Mouse (Mus musculus) monocyte, adult 5-6 weeks (primary cell): ENCODE results near the gene Ube4b. TPM values are rescaled to one million over a fixed set of nuclear protein-coding genes. Genes with fewer than 3 reads are reported as not detected.
"Not testable (repeated sequence)": the region's sequence is repeated elsewhere in the genome, so short reads cannot be mapped to it uniquely, and the experiment has no call there.

Experiments
- ATAC-seq: fragments of 153-309, 156-312 bp; replicated peaks from 2 replicates; pipeline ENCODE4 v1.8.0; 2017; ENCODE audit warnings: mild to moderate bottlenecking; ENCODE audit not compliant: low TSS enrichment, insufficient number of reproducible peaks, severe bottlenecking, poor library complexity, low FRiP score
- total RNA-seq: library from RNA; stranded (forward); fragments of 200-1000, 200-491, 200-594 nt; gene quantifications from 3 replicates; pipeline ENCODE4 v1.2.3, GENCODE M21; 2017

Gene Ube4b
- total RNA-seq, 1 experiment from 2014 or later, result 20.9 TPM

GRCm38 (mm10) chr4:149444465-149444864, 17.9 kb upstream of the Ube4b start:
- ATAC-seq, result no peak

- no peak for ATAC-seq
Observed at GRCm38 (mm10) chr4:149442436-149442835, 15.9 kb upstream of the Ube4b start.

GRCm38 (mm10) chr4:149440576-149440975, 14.0 kb upstream of the Ube4b start:
- ATAC-seq, result no peak

GRCm38 (mm10) chr4:149431887-149432286, 5.3 kb upstream of the Ube4b start:
- ATAC-seq, result not testable (repeated sequence)

- ATAC-seq, result no peak
Observed at GRCm38 (mm10) chr4:149429592-149429991, 3.0 kb upstream of the Ube4b start.

GRCm38 (mm10) chr4:149425801-149426292, 702 bp downstream of the Ube4b start:
- ATAC-seq, result no peak

GRCm38 (mm10) chr4:149424755-149425154, 1.8 kb downstream of the Ube4b start:
- no peak for ATAC-seq

GRCm38 (mm10) chr4:149417854-149418365, 8.6 kb downstream of the Ube4b start:
- ATAC-seq, result no peak

- ATAC-seq, result no peak
Observed at GRCm38 (mm10) chr4:149416986-149417385, 9.6 kb downstream of the Ube4b start.

GRCm38 (mm10) chr4:149416417-149416816, 10.1 kb downstream of the Ube4b start:
- ATAC-seq, result no peak

GRCm38 (mm10) chr4:149415651-149416169, 10.8 kb downstream of the Ube4b start:
- no peak for ATAC-seq

- no peak for ATAC-seq
Observed at GRCm38 (mm10) chr4:149414259-149414658, 12.3 kb downstream of the Ube4b start.

- ATAC-seq, result no peak
Observed at GRCm38 (mm10) chr4:149409759-149410158, 16.8 kb downstream of the Ube4b start.

- no peak for ATAC-seq
Observed at GRCm38 (mm10) chr4:149408331-149408730, 18.2 kb downstream of the Ube4b start.

GRCm38 (mm10) chr4:149407461-149407860, 19.1 kb downstream of the Ube4b start:
- no peak for ATAC-seq

- no peak for ATAC-seq
Observed at GRCm38 (mm10) chr4:149405713-149406443, 20.7 kb downstream of the Ube4b start.

GRCm38 (mm10) chr4:149404640-149405465, 21.7 kb downstream of the Ube4b start:
- no peak for ATAC-seq

GRCm38 (mm10) chr4:149403037-149403436, 23.5 kb downstream of the Ube4b start:
- ATAC-seq, result no peak

- no peak for ATAC-seq
Observed at GRCm38 (mm10) chr4:149401591-149401982, 25.0 kb downstream of the Ube4b start.
